Mouse (Mus musculus): ENCODE results near the gene Ttc25.

GRCm38 (mm10) chr11:100504990-100505660 lies 40.3 kb upstream of the Ttc25 start:
- TF ChIP-seq POLR2A (IDR thresholded peaks at IDR 0.05; ENCODE audit: extremely low read depth, insufficient read depth, low read length) (no peak), CTCF (IDR thresholded peaks at IDR 0.05; ENCODE audit: low read depth, low read length) (no peak)
